Mouse (Mus musculus): ENCODE data around the gene Gm5662. TPM values are rescaled to one million over a fixed set of nuclear protein-coding genes. Genes with fewer than 3 reads are reported as not detected.
"Not testable (repeated sequence)": the region's sequence is repeated elsewhere in the genome, so short reads cannot be mapped to it uniquely, and the experiment has no call there.

Gene Gm5662
- polyA plus RNA-seq, 1 experiment from 2014 or later, result not detected

DNA sequence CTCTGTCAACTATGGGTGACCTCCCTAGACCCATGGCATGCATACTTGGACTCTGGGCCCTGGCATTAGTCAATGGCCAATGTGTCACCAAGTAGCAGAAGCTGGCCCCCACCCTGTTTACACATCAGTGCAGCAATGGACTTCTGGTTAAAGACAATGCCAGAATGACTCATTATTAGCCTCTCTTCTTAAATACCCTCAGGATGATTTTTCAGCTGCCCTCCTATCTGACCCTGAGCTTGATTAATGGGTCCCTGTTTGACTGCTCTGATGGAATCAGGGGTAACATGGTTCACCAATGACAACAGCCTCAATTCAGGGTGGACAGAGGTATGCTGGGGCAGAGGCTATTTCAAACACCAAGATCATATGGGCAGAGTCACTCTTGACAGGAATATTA lies 28.5 kb downstream of the Gm5662 start:
- not testable (repeated sequence) for H3K4me2 ChIP-seq (ENCODE audit: low read length); H3K27me3 ChIP-seq (replicated peaks; ENCODE audit: control insufficient read depth, insufficient read depth, low read length); ATAC-seq; H3K27ac ChIP-seq (ENCODE audit: low read depth, low read length); H3K4me1 ChIP-seq (ENCODE audit: control insufficient read depth, insufficient read depth, low read length); H3K9me3 ChIP-seq (replicated peaks; ENCODE audit: control insufficient read depth, low read length); H3K36me3 ChIP-seq (ENCODE audit: control insufficient read depth, insufficient read depth, low read length); H3K9ac ChIP-seq (ENCODE audit: low read length); H3K4me3 ChIP-seq (ENCODE audit: low read depth, low read length); DNase-seq (ENCODE audit: low spot score)

DNA sequence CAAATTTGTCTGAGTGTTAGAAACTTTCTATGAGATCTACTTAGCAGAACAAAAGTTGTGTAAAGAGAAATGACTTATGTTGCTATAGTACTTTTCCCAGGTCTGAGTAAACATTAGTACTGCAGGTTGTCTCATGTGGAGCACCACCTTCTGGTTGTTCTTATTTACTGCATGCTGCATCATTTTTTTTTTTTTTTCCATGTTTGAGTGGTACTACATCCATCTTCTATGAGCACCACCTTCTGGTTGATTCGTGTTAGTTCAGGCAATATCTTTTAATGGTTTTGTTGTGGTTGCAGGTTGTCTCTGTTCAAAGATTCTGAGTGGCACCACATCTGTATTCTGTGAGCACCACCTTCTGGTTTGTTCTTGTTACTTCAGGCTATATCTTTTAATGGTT lies 31.4 kb downstream of the Gm5662 start:
- DNase-seq (ENCODE audit: low spot score); ATAC-seq: not testable (repeated sequence)

More for the DNA sequence above, 31.4 kb downstream of the Gm5662 start:
- not testable (repeated sequence) for H3K9ac ChIP-seq (ENCODE audit: low read length); H3K4me1 ChIP-seq (ENCODE audit: control insufficient read depth, insufficient read depth, low read length); H3K4me2 ChIP-seq (ENCODE audit: low read length); H3K36me3 ChIP-seq (ENCODE audit: control insufficient read depth, insufficient read depth, low read length); H3K27ac ChIP-seq (ENCODE audit: low read depth, low read length); H3K4me3 ChIP-seq (ENCODE audit: low read depth, low read length); H3K9me3 ChIP-seq (replicated peaks; ENCODE audit: control insufficient read depth, low read length); H3K27me3 ChIP-seq (replicated peaks; ENCODE audit: control insufficient read depth, insufficient read depth, low read length)
- WGBS, result 59% methylated on average over 1 of the region's 1 CpGs

Other genes with a start within 250 kb of the Gm5662 start
- gene Gm2056, start 247.5 kb downstream of the Gm5662 start, polyA plus RNA-seq (2014; fragmentation: Nextera tagmentation; extraction: Ambion mirVana), result not detected in 2 replicates
- gene Gm16368, start 190.8 kb downstream of the Gm5662 start, polyA plus RNA-seq (2014; fragmentation: Nextera tagmentation; extraction: Ambion mirVana), result not detected in 2 replicates
- not detected in 2 replicates for gene Gm10436, start 92.4 kb downstream of the Gm5662 start, polyA plus RNA-seq (2014; fragmentation: Nextera tagmentation; extraction: Ambion mirVana)
- gene Gm8332, start 24.4 kb downstream of the Gm5662 start, polyA plus RNA-seq (2014; fragmentation: Nextera tagmentation; extraction: Ambion mirVana), result not detected in 2 replicates
- not detected in 2 replicates for gene Gm5039, start 49.5 kb upstream of the Gm5662 start, polyA plus RNA-seq (2014; fragmentation: Nextera tagmentation; extraction: Ambion mirVana)
- gene Adck1, start 86.1 kb upstream of the Gm5662 start, polyA plus RNA-seq (2014; fragmentation: Nextera tagmentation; extraction: Ambion mirVana), result 21.0 and 27.8 TPM in 2 replicates